Mouse (Mus musculus): ENCODE data around the gene Gm13285. TPM values are rescaled to one million over a fixed set of nuclear protein-coding genes. Genes with fewer than 3 reads are reported as not detected.
"Not testable (repeated sequence)": the region's sequence is repeated elsewhere in the genome, so short reads cannot be mapped to it uniquely, and the experiment has no call there.

Gm13285 gene
- total RNA-seq, 1 experiment from 2014 or later, result 0.36 TPM

- not testable (repeated sequence) for DNase-seq
Observed at GRCm38 (mm10) chr4:88797097-88797496, 2.4 kb upstream of the Gm13285 start, which contains the start of gene Gm13279. Gene Gm13279, plus strand, starts transcription at chr4:88797397.

GRCm38 (mm10) chr4:88802954-88803353, 3.5 kb downstream of the Gm13285 start, which contains the start of gene Gm13287:
Gene Gm13287, plus strand, starts transcription at chr4:88803254.
- DNase-seq, result not testable (repeated sequence)

GRCm38 (mm10) chr4:88805231-88805630, 5.8 kb downstream of the Gm13285 start, which contains the start of gene Gm13288:
Gene Gm13288, plus strand, starts transcription at chr4:88805531.
- not testable (repeated sequence) for DNase-seq

GRCm38 (mm10) chr4:88805761-88806160, 6.3 kb downstream of the Gm13285 start:
- DNase-seq, result peak; percentile 26

- DNase-seq, result no peak
Observed at GRCm38 (mm10) chr4:88815928-88816327, 16.5 kb downstream of the Gm13285 start, which contains the start of gene Ifna7. Gene Ifna7, plus strand, starts transcription at chr4:88816228.

GRCm38 (mm10) chr4:88819659-88820058, 20.2 kb downstream of the Gm13285 start, which contains the start of gene Ifna11:
Gene Ifna11, plus strand, starts transcription at chr4:88819959.
- DNase-seq, result no peak

GRCm38 (mm10) chr4:88822995-88823394, 23.5 kb downstream of the Gm13285 start:
- DNase-seq, result no peak

GRCm38 (mm10) chr4:88827116-88827515, 27.7 kb downstream of the Gm13285 start, which contains the start of gene Ifna6:
Gene Ifna6, plus strand, starts transcription at chr4:88827416.
- DNase-seq, result not testable (repeated sequence)

- peak; percentile 7 for DNase-seq
Observed at GRCm38 (mm10) chr4:88830523-88830922, 31.1 kb downstream of the Gm13285 start.

GRCm38 (mm10) chr4:88835225-88835624, 35.8 kb downstream of the Gm13285 start, which contains the start of gene Ifna5:
Gene Ifna5, plus strand, starts transcription at chr4:88835525.
- not testable (repeated sequence) for DNase-seq

- no peak for DNase-seq
Observed at GRCm38 (mm10) chr4:88838828-88839227, 39.4 kb downstream of the Gm13285 start.

GRCm38 (mm10) chr4:88840058-88840457, 40.6 kb downstream of the Gm13285 start:
- DNase-seq, result no peak

GRCm38 (mm10) chr4:88841438-88841911, 42.0 kb downstream of the Gm13285 start, which contains the start of gene Ifna4:
Gene Ifna4, plus strand, starts transcription at chr4:88841861.
- DNase-seq, result no peak

- DNase-seq, result no peak
Observed at GRCm38 (mm10) chr4:88845334-88845733, 45.9 kb downstream of the Gm13285 start.

GRCm38 (mm10) chr4:88849698-88850097, 50.2 kb downstream of the Gm13285 start, which contains the start of gene Ifna1:
Gene Ifna1, plus strand, starts transcription at chr4:88850087.
- no peak for DNase-seq

Other genes starting within 250 kb of the Gm13285 start
- not detected in 2 replicates for gene Ifna15, start 241.4 kb upstream of the Gm13285 start, total RNA-seq (2021)
- gene Ifna14, start 227.9 kb upstream of the Gm13285 start, total RNA-seq (2021), result not detected in 2 replicates
- not detected in 2 replicates for gene Ifna9, start 207.3 kb upstream of the Gm13285 start, total RNA-seq (2021)
- gene Ifna12, start 196.3 kb upstream of the Gm13285 start, total RNA-seq (2021), result not detected in 2 replicates
- gene C87499, start 165.3 kb upstream of the Gm13285 start, total RNA-seq (2021), result not detected in 2 replicates
- not detected in 2 replicates for gene Ifna13, start 155.2 kb upstream of the Gm13285 start, total RNA-seq (2021)
- gene Ifna16, start 122.7 kb upstream of the Gm13285 start, total RNA-seq (2021), result not detected in 2 replicates
- not detected in 2 replicates for gene Ifna2, start 115.8 kb upstream of the Gm13285 start, total RNA-seq (2021)
- not detected in 2 replicates for gene Ifnab, start 108.3 kb upstream of the Gm13285 start, total RNA-seq (2021)
- gene Gm26566, start 77.9 kb upstream of the Gm13285 start, total RNA-seq (2021), result 0.73 and 0.95 TPM in 2 replicates
- 83.9 and 94.1 TPM in 2 replicates for gene Klhl9, start 77.2 kb upstream of the Gm13285 start, total RNA-seq (2021)
- not detected in 2 replicates for gene Gm13271, start 44.8 kb upstream of the Gm13285 start, total RNA-seq (2021)
- not detected in 2 replicates for gene Gm13283, start 39.5 kb upstream of the Gm13285 start, total RNA-seq (2021)
- gene Gm13290, start 25.8 kb upstream of the Gm13285 start, total RNA-seq (2021), result not detected in 2 replicates
- gene Gm13289, start 22.7 kb upstream of the Gm13285 start, total RNA-seq (2021), result not detected in 2 replicates
- not detected in 2 replicates for gene Gm13272, start 19.8 kb upstream of the Gm13285 start, total RNA-seq (2021)
- gene Ifnz, start 17.5 kb upstream of the Gm13285 start, total RNA-seq (2021), result not detected in 2 replicates
- gene Gm13276, start 14.0 kb upstream of the Gm13285 start, total RNA-seq (2021), result not detected in 2 replicates
- not detected in 2 replicates for gene Gm13277, start 11.0 kb upstream of the Gm13285 start, total RNA-seq (2021)
- gene Gm13278, start 8.1 kb upstream of the Gm13285 start, total RNA-seq (2021), result not detected in 2 replicates
- not detected in 2 replicates for gene Gm13275, start 5.2 kb upstream of the Gm13285 start, total RNA-seq (2021)
- gene Gm13279, start 2.3 kb upstream of the Gm13285 start, total RNA-seq (2021), result not detected in 2 replicates
- gene Gm13287, start 3.6 kb downstream of the Gm13285 start, total RNA-seq (2021), result not detected in 2 replicates
- gene Gm13288, start 5.9 kb downstream of the Gm13285 start, total RNA-seq (2021), result not detected in 2 replicates
- not detected in 2 replicates for gene Ifna7, start 16.6 kb downstream of the Gm13285 start, total RNA-seq (2021)
- not detected in 2 replicates for gene Ifna11, start 20.3 kb downstream of the Gm13285 start, total RNA-seq (2021)
- not detected in 2 replicates for gene Ifna6, start 27.8 kb downstream of the Gm13285 start, total RNA-seq (2021)
- gene Ifna5, start 35.9 kb downstream of the Gm13285 start, total RNA-seq (2021), result not detected in 2 replicates
- gene Ifna4, start 42.2 kb downstream of the Gm13285 start, total RNA-seq (2021), result not detected in 2 replicates
- not detected in 2 replicates for gene Ifna1, start 50.4 kb downstream of the Gm13285 start, total RNA-seq (2021)
- not detected in 2 replicates for gene Ifne, start 80.5 kb downstream of the Gm13285 start, total RNA-seq (2021)

Measured in adrenal gland, postnatal 25 days (tissue).